Mouse (Mus musculus) forebrain, embryonic 11.5 days (tissue): ENCODE measurements around the gene Tmem178b. TPM values are rescaled to one million over a fixed set of nuclear protein-coding genes. Genes with fewer than 3 reads are reported as not detected.
A peak's percentile ranks its signal among the peaks of the same experiment; 100 is the strongest.

Experiments
- ATAC-seq: fragments of 200-750 bp; cut with Nextera tagmentation; replicated peaks from 2 replicates; pipeline ENCODE4 v1.8.0; 2017; ENCODE audit warnings: moderate TSS enrichment; ENCODE audit not compliant: low FRiP score
- DNase-seq: peaks from one replicate; pipeline ENCODE4 v3.0.0-alpha.2; 2017; ENCODE audit warnings: low spot score
- H3K27ac ChIP-seq: fragments of 300-500 bp; sonication (generic); 2 replicates; pipeline ENCODE4 v1.5.1; 2014; ENCODE audit warnings: low read depth, low read length
- H3K27me3 ChIP-seq: fragments of 300-500 bp; sonication (generic); 2 replicates; pipeline ENCODE4 v1.6.1; 2014; ENCODE audit warnings: mild to moderate bottlenecking, low read length, mixed read lengths; ENCODE audit not compliant: control insufficient read depth, insufficient read depth
- H3K36me3 ChIP-seq: fragments of 300-500 bp; sonication (generic); 2 replicates; pipeline ENCODE4 v1.6.1; 2014; ENCODE audit warnings: mild to moderate bottlenecking, low read length, moderate library complexity, mixed read lengths; ENCODE audit not compliant: control insufficient read depth, insufficient read depth
- H3K4me1 ChIP-seq: fragments of 300-500 bp; sonication (generic); replicated peaks from 2 replicates; pipeline ENCODE4 v1.6.1; 2014; ENCODE audit warnings: low read length, mixed read lengths; ENCODE audit not compliant: control insufficient read depth, insufficient read depth
- H3K4me2 ChIP-seq: fragments of 300-500 bp; sonication (generic); 2 replicates; pipeline ENCODE4 v1.6.1; 2014; ENCODE audit warnings: low read depth, mild to moderate bottlenecking, low read length, moderate library complexity, mixed read lengths; ENCODE audit not compliant: severe bottlenecking
- H3K4me3 ChIP-seq: fragments of 300-500 bp; sonication (generic); 2 replicates; pipeline ENCODE4 v1.5.1; 2014; ENCODE audit warnings: low read depth, low read length
- H3K9ac ChIP-seq: fragments of 300-500 bp; sonication (generic); 2 replicates; pipeline ENCODE4 v1.6.1; 2014; ENCODE audit warnings: low read length
- H3K9me3 ChIP-seq: fragments of 300-500 bp; sonication (generic); 2 replicates; pipeline ENCODE4 v1.6.1; 2016; ENCODE audit warnings: low read length, mixed read lengths; ENCODE audit not compliant: control insufficient read depth
- WGBS: fragments of 180-500 bp; shearing (Covaris S2); extraction: QIAGEN DNeasy Blood & Tissue Kit; methylation state at CpG from one replicate; pipeline ENCODE4 v1.1.7; 2014; 5-methylcytosine and 5-hydroxymethylcytosine counted together
- polyA plus RNA-seq: library from polyadenylated mRNA; unstranded; fragments of >200 nt; fragmentation: Nextera tagmentation; extraction: Ambion mirVana; gene quantifications from 2 replicates; pipeline ENCODE4 v1.2.1, GENCODE M21; 2014

Tmem178b gene
- polyA plus RNA-seq, 1 experiment from 2014 or later, result 7.4 TPM

DNA sequence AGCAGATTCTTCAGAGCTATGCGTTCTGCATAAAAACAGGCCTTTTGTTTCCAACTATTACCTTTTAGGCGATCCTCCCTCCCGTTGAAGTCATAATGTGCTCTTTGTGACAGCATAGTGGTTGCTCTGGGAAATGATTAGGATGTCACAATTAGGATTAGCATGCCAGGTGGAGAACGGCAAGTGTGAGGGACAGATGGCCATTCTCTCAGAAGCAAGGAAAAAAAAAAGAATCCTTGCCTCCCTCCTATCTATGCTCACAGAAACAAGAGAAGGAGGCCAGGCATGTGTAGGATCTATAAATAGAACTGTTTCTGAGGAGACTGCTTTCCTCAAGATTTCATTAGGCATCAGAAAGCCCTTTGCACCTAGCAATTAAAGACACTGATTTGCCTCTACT, 229.8 kb downstream of the Tmem178b start:
- DNase-seq, result no peak
- Histone ChIP-seq H3K4me1 (peaks cover 3% of the 10 kb centered on the region; the same call in 1 of the 2 replicates), H3K27me3 (no peaks in the 10 kb centered on the region), H3K9me3 (no peaks in the 10 kb centered on the region), H3K36me3 (no peaks in the 10 kb centered on the region), H3K27ac (peak overlapping the region; percentile 15; the same call in 1 of the 2 replicates), H3K4me2 (no peak overlapping the region), H3K9ac (no peak overlapping the region), H3K4me3 (no peak overlapping the region)
- ATAC-seq, result no peak
- 52% methylated on average over 4 of the region's 4 CpGs for WGBS

DNA sequence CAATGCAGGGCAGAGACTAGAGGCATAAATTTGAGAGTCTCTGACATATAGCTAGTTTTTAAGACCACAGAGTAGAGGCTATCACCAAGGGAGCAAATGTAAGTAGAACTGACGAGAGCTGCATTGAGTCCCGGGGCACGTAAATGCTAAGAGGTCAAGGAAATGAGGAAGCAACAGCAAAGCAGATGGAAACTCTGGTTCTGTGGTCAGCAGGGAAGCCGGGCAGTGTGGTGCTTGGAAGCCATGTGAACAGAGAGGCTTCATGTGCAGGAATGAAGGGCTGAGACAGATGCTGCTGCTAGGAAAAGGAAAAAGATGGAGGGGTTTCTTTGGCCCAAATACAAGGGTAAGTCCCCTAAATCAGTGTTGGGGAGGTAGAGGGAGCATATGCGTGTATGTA, 237.0 kb downstream of the Tmem178b start:
- Histone ChIP-seq H3K9me3 (no peaks in the 10 kb centered on the region), H3K4me3 (no peak overlapping the region), H3K27ac (no peak overlapping the region), H3K4me2 (no peak overlapping the region), H3K36me3 (no peaks in the 10 kb centered on the region), H3K9ac (no peak overlapping the region), H3K4me1 (no peaks in the 10 kb centered on the region), H3K27me3 (no peaks in the 10 kb centered on the region)
- WGBS, result 87% methylated on average over 5 of the region's 5 CpGs
- ATAC-seq, result no peak
- no peak for DNase-seq

DNA sequence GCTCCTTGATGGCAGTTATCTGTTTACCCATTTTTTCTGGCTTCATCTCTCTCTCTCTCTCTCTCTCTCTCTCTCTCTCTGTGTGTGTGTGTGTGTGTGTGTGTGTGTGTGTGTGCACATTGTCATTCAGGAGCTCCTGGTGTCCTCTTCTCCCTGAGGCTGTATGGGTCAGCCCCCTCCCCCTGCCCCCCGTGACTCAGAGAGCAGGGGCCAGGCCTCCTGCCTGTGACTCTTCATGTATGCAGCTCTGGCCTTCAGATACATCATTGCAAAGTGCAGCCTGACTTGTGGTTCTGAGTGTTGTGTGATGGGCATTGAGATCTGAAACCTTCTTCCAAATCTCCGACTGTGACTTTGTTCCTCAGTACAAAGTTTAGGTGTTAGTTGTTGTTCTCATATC, 237.7 kb downstream of the Tmem178b start:
- no peaks in the 10 kb centered on the region for H3K4me1 ChIP-seq
- WGBS, result 89% methylated on average over 2 of the region's 2 CpGs
- DNase-seq (no peak), ATAC-seq (no peak)
- no peaks in the 10 kb centered on the region for H3K9me3 ChIP-seq
- H3K27ac ChIP-seq, result no peak overlapping the region
- H3K27me3 ChIP-seq, result no peaks in the 10 kb centered on the region
- no peak overlapping the region for H3K4me2 ChIP-seq
- no peak overlapping the region for H3K9ac ChIP-seq
- no peaks in the 10 kb centered on the region for H3K36me3 ChIP-seq
- no peak overlapping the region for H3K4me3 ChIP-seq

DNA sequence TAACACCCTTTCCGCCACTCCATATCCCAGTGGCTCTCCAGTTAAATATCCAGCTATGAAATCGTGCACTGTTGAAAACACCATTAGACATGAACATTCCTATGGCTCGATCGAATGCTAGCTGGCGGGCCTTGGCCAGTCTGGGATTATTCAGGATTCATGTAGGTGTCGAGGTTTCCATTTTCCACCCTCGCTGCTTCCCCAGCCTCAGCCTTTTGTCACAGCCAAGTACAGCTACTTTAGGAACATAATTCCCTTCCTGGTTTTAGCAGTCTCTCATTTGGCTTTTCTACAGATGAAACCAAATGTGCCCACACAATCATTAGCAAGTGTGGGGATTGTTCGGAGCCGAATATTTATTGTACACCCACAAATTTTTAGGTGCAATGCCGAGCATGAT, 239.4 kb downstream of the Tmem178b start:
- ATAC-seq, result no peak
- Histone ChIP-seq H3K27ac (no peak overlapping the region), H3K4me3 (no peak overlapping the region), H3K4me2 (no peak overlapping the region), H3K4me1 (no peaks in the 10 kb centered on the region), H3K27me3 (no peaks in the 10 kb centered on the region), H3K9me3 (no peaks in the 10 kb centered on the region), H3K9ac (no peak overlapping the region), H3K36me3 (no peaks in the 10 kb centered on the region)
- 87% methylated on average over 10 of the region's 10 CpGs for WGBS
- DNase-seq, result no peak

DNA sequence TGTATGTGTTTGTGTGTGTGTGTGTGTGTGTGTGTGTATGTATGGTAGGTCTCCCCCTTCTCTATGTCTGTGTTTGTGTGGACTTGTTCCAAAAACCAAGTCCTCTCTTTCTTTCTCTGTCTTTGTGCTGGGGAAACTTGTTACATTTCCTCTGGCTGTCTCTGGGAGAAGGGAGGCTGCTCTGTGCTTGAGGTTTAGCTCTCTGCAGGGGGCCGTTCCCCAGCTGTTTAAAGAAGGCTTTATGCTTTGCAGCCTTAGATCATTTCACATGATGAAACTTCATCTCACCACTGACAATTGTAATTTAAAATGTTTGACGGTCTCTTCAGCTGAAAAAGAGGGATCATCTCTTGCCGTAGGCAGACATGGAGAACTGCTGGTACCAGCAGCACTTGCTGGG, 243.2 kb downstream of the Tmem178b start:
- Histone ChIP-seq H3K4me3 (no peak overlapping the region), H3K4me2 (no peak overlapping the region), H3K36me3 (no peaks in the 10 kb centered on the region), H3K27ac (no peak overlapping the region), H3K9me3 (no peaks in the 10 kb centered on the region), H3K9ac (no peak overlapping the region), H3K4me1 (no peaks in the 10 kb centered on the region), H3K27me3 (no peaks in the 10 kb centered on the region)
- WGBS, result 48% methylated on average over 3 of the region's 3 CpGs
- ATAC-seq (no peak), DNase-seq (no peak)

DNA sequence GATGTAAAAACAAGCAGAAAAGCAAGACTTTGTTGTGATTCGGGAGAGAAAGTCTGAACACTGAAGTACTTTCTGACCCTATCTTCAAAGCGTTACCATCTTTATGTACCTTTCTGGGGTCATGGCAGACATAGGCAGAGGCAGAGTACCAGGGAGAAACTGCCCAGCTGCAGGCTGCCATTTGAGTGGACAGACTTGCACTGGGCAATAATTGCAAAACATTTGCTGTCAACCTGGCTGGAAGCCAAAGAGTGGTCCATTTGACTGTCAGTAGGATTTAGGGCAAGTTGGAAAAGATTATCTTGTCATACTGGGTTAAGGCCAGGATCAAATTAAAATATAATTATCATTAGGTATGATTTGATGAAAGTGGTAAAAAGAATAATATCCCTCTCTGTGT, 247.1 kb downstream of the Tmem178b start:
- no peak overlapping the region for H3K4me2 ChIP-seq
- no peak overlapping the region for H3K4me3 ChIP-seq
- no peak overlapping the region for H3K27ac ChIP-seq
- H3K4me1 ChIP-seq, result no peaks in the 10 kb centered on the region
- DNase-seq (no peak), ATAC-seq (no peak)
- H3K36me3 ChIP-seq, result no peaks in the 10 kb centered on the region
- H3K9me3 ChIP-seq, result no peaks in the 10 kb centered on the region
- no peaks in the 10 kb centered on the region for H3K27me3 ChIP-seq
- WGBS, result 72% methylated on average over 2 of the region's 2 CpGs
- no peak overlapping the region for H3K9ac ChIP-seq

DNA sequence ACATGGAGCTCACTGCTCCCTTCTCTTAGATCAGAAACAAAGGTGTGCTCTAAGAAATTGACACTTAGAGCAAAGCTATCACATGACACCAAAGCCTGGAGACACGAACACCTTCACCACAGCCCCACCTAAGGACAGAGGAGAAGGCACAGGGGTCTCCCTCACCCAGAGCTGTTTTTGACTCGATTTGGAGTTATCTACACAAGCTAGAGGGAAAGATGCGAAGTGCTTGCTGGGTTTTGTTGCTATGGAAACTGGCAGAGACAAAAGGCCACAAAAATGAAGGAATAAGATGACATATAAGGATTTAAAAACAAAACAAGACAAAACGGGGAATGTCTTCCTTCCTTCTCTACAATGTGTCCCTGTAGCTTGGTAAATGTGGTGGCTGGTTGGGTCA, 248.4 kb downstream of the Tmem178b start:
- H3K4me3 ChIP-seq, result no peak overlapping the region
- H3K27ac ChIP-seq, result no peak overlapping the region
- no peaks in the 10 kb centered on the region for H3K4me1 ChIP-seq
- ATAC-seq (no peak), DNase-seq (no peak)
- 43% methylated on average over 4 of the region's 4 CpGs for WGBS
- no peaks in the 10 kb centered on the region for H3K36me3 ChIP-seq
- no peaks in the 10 kb centered on the region for H3K9me3 ChIP-seq
- H3K9ac ChIP-seq, result no peak overlapping the region
- no peaks in the 10 kb centered on the region for H3K27me3 ChIP-seq
- H3K4me2 ChIP-seq, result no peak overlapping the region

DNA sequence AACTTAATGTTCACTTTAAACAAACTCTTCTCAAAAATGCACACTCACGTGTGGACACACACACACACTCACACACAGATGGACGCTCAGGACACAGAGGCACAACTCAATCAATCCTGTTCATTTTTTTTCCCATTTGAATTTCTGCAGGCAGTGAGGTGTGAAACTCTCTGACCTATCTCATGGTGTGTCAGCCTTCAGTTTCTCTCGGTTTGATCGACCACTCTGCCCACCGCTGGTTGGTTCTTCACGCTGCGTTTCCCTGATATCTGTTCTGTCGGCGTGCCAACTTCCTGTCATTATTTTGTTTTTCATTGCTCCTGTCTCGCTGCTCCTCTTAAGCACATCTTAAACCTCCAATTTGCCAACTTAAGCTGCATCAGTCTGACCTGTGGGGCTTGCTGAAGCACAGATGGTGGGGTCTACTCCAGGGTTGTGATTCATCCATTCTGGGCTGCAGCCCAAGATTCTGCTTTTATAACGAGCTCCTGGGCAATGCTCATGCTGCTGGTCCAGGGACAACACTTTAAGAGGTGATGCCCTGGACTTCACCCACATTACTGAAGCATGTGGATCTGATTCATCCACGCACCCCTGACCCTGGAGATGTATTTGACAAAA, 250.1 kb downstream of the Tmem178b start:
- ATAC-seq (no peak), DNase-seq (no peak)
- 88% methylated on average over 12 of the region's 12 CpGs for WGBS
- H3K9ac ChIP-seq, result no peak overlapping the region
- no peaks in the 10 kb centered on the region for H3K4me1 ChIP-seq
- no peak overlapping the region for H3K4me2 ChIP-seq
- no peak overlapping the region for H3K27ac ChIP-seq
- H3K9me3 ChIP-seq, result no peaks in the 10 kb centered on the region
- no peaks in the 10 kb centered on the region for H3K27me3 ChIP-seq
- H3K36me3 ChIP-seq, result no peaks in the 10 kb centered on the region
- H3K4me3 ChIP-seq, result no peak overlapping the region

DNA sequence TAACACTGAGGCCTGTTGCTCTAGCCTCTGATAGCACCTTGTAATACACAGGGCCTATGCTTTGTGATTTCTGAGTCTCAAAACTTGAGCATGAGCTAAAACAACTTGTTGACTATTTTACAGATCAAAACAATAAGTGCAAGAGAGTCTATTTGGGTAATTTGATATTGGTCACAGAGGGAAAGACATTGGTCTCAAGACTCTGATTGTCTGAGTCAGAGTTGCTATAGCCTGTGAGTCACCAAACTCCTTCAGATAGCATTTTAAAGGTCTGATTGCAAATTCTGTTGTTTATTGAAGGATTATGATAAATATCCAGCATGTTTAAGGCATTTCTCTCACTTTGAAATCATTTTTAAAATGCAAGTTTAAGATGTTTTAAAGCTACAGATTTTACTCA, 250.9 kb downstream of the Tmem178b start:
- H3K4me1 ChIP-seq, result no peaks in the 10 kb centered on the region
- no peak overlapping the region for H3K4me3 ChIP-seq
- H3K9ac ChIP-seq, result no peak overlapping the region
- H3K27ac ChIP-seq, result no peak overlapping the region
- no peak overlapping the region for H3K4me2 ChIP-seq
- no peaks in the 10 kb centered on the region for H3K27me3 ChIP-seq
- ATAC-seq, result no peak
- DNase-seq, result no peak
- H3K36me3 ChIP-seq, result no peaks in the 10 kb centered on the region
- no peaks in the 10 kb centered on the region for H3K9me3 ChIP-seq
